Comparison of ENCODE assay signal across 1 mouse cellular context in genomic region chr14:41006899-41007298, GRCm38 (mm10).
TF ChIP-seq lines count a peak whose summit lies in the region.

No protein-coding gene starts in this region.

TF ChIP-seq in MEL, 35 proteins besides CTCF, POLR2A, EP300 and RAD21 (continued from another document):
- no peak for TF ChIP-seq MEF2A (IDR thresholded peaks at IDR 0.05; ENCODE audit: extremely low read depth, insufficient replicate concordance, low read depth, low read length, poor library complexity, severe bottlenecking)
- peak; percentile 63 for TF ChIP-seq ETS1 (IDR thresholded peaks at IDR 0.05; ENCODE audit: low read depth, low read length)
- TF ChIP-seq NRF1 (IDR thresholded peaks at IDR 0.05; ENCODE audit: insufficient read depth, low read depth, low read length, poor library complexity, severe bottlenecking): no peak
- peak; percentile 61 for TF ChIP-seq GATA1 (IDR thresholded peaks at IDR 0.05; ENCODE audit: low read depth, low read length)
- no peak for TF ChIP-seq USF1 (IDR thresholded peaks at IDR 0.05; ENCODE audit: low read depth, low read length)
- no peak for TF ChIP-seq JUND (IDR thresholded peaks at IDR 0.05; ENCODE audit: low read depth, low read length)
- TF ChIP-seq ZMIZ1 (IDR thresholded peaks at IDR 0.05; ENCODE audit: low read depth, low read length): no peak
- TF ChIP-seq SMC3 (IDR thresholded peaks at IDR 0.05; ENCODE audit: low read depth, low read length): no peak
- no peak for TF ChIP-seq GABPA (IDR thresholded peaks at IDR 0.05; ENCODE audit: low read depth, low read length)
- no peak for TF ChIP-seq MYC (IDR thresholded peaks at IDR 0.05; ENCODE audit: low read depth, low read length)
- TF ChIP-seq MAFK (IDR thresholded peaks at IDR 0.05; ENCODE audit: borderline replicate concordance, low read depth, low read length): no peak
- no peak for TF ChIP-seq ZKSCAN1 (IDR thresholded peaks at IDR 0.05; ENCODE audit: low read depth, low read length)
- no peak for TF ChIP-seq MXI1 (IDR thresholded peaks at IDR 0.05; ENCODE audit: low read depth, low read length)
- TF ChIP-seq RCOR1 (IDR thresholded peaks at IDR 0.05; ENCODE audit: low read depth, low read length): 0 out of 2 replicates have a peak, but pooled peaks have one; percentile 24
- TF ChIP-seq NELFE (IDR thresholded peaks at IDR 0.05; ENCODE audit: low read depth, low read length): no peak
- TF ChIP-seq MAZ (IDR thresholded peaks at IDR 0.05; ENCODE audit: low read depth, low read length): no peak
- peak; percentile 87 for TF ChIP-seq TCF12 (IDR thresholded peaks at IDR 0.05; ENCODE audit: low read depth, low read length)
- TF ChIP-seq HCFC1 (IDR thresholded peaks at IDR 0.05; ENCODE audit: low read depth, low read length): no peak
- no peak for TF ChIP-seq E2F4 (IDR thresholded peaks at IDR 0.05; ENCODE audit: borderline replicate concordance, low read depth, low read length)
- no peak for TF ChIP-seq POLR2AphosphoS2 (IDR thresholded peaks at IDR 0.05; ENCODE audit: low read length)
- TF ChIP-seq CHD1 (IDR thresholded peaks at IDR 0.05; ENCODE audit: low read depth, low read length): no peak
- TF ChIP-seq MYB (IDR thresholded peaks at IDR 0.05; ENCODE audit: low read depth, low read length): no peak
- no peak for TF ChIP-seq KAT2A (conservative IDR thresholded peaks at IDR 0.05; ENCODE audit: low read depth, low read length)
- peak; percentile 59 for TF ChIP-seq TAL1 (IDR thresholded peaks at IDR 0.05; ENCODE audit: low read length)
- no peak; the same call in 1 of the 2 replicates for TF ChIP-seq BHLHE40 (IDR thresholded peaks at IDR 0.05; ENCODE audit: borderline replicate concordance, low read depth, low read length)
- TF ChIP-seq MAX (IDR thresholded peaks at IDR 0.05; ENCODE audit: low read length): no peak
- TF ChIP-seq ZNF384 (IDR thresholded peaks at IDR 0.05; ENCODE audit: low read depth, low read length): no peak
- TF ChIP-seq UBTF (IDR thresholded peaks at IDR 0.05; ENCODE audit: borderline replicate concordance, insufficient read depth, low read depth, low read length): no peak
- TF ChIP-seq CHD2 (IDR thresholded peaks at IDR 0.05; ENCODE audit: low read length): no peak
- peak; percentile 35; the same call in 1 of the 2 replicates for TF ChIP-seq SIN3A (IDR thresholded peaks at IDR 0.05; ENCODE audit: low read length)
- no peak for TF ChIP-seq TBP (IDR thresholded peaks at IDR 0.05; ENCODE audit: low read depth, low read length)
- no peak for TF ChIP-seq ZC3H11A (IDR thresholded peaks at IDR 0.05; ENCODE audit: low read depth, low read length)
- no peak for TF ChIP-seq USF2 (IDR thresholded peaks at IDR 0.05; ENCODE audit: borderline replicate concordance in 1 of 2, insufficient read depth in 1 of 2, low read depth in 1 of 2, low read length in 2 of 2)
- TF ChIP-seq ELF1 (IDR thresholded peaks at IDR 0.05; ENCODE audit: low read depth, low read length): no peak
